Mouse (Mus musculus): ENCODE data around the gene Zfp648.

Zfp648 gene

DNA sequence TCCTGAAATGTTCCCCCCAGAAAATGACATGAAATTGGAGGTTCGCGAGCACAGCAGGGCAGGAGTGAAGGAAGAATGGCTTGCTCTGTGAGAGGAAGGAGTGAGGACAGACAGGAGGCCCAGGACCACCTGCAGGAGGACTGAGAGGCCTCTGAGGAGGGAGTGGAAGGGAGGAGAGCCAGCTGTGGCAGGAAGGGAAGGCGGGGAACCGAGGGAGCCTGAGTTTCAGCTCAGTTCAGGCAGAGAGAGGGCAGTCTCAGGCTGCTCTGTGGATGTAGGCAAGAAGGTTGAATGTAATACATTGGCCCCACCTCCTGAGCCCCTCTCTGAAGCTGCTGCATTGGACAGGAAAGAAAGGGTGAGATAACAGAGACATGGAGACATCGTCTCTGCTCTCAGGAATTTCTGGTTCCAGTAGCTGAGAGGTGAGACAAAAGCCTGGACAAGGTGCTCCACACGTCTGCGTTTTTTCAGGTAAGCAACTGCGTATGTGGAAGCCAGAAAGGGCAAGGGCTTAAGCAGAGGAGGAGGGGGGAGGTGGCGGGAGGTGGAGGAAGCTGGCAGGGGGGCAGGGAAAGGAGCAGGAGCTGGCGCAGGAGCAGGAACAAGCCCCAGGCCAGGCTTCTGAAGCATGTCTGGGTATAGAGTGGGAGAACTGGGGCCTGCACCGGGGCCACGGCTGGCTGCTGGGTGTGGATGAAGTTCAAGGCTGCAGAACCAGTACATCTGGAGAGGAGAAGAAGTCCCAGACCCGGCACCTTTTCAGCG lies at the start of gene Zfp648:
Zfp648 (plus strand) TSS at position 233 of the 768 bp plus-strand sequence.
- no peak for DNase-seq (ENCODE audit: low spot score in 2 of 2)

GRCm38 (mm10) chr1:154152539-154152938 lies 48.4 kb upstream of the Zfp648 start:
- no peak for DNase-seq (ENCODE audit: low spot score in 2 of 2)

DNA sequence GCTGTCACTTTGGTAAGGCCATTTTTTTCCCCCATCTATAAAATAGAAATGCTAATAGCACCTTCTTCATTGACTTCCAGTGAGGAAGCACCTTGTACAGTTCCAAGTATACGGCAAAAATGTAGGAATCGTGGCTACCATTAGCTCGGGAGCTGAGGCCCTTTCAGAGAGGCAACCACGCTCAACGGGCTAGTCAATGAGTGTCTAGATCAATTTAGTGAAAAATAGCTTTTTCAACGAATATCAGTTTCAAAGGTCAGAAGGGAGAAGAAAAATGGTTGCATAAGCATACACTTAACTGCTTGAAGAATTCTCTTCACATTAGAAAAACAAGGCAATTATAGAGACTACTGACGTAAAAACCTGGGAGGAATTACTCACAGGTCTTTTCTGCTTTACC lies 47.2 kb upstream of the Zfp648 start:
- no peak for DNase-seq (ENCODE audit: low spot score in 2 of 2)

- no peak for DNase-seq (ENCODE audit: low spot score in 2 of 2)
Measured at GRCm38 (mm10) chr1:154156177-154157062, 44.6 kb upstream of the Zfp648 start.

- DNase-seq (ENCODE audit: low spot score in 2 of 2) = no peak
Measured at GRCm38 (mm10) chr1:154157131-154157530, 43.9 kb upstream of the Zfp648 start.

GRCm38 (mm10) chr1:154167696-154168095 lies 33.3 kb upstream of the Zfp648 start:
- no peak for DNase-seq (ENCODE audit: low spot score in 2 of 2)

- no peak for DNase-seq (ENCODE audit: low spot score in 2 of 2)
Measured at GRCm38 (mm10) chr1:154175334-154175733, 25.7 kb upstream of the Zfp648 start.

- DNase-seq (ENCODE audit: low spot score in 2 of 2) = no peak
Measured at GRCm38 (mm10) chr1:154177781-154178180, 23.2 kb upstream of the Zfp648 start.

DNA sequence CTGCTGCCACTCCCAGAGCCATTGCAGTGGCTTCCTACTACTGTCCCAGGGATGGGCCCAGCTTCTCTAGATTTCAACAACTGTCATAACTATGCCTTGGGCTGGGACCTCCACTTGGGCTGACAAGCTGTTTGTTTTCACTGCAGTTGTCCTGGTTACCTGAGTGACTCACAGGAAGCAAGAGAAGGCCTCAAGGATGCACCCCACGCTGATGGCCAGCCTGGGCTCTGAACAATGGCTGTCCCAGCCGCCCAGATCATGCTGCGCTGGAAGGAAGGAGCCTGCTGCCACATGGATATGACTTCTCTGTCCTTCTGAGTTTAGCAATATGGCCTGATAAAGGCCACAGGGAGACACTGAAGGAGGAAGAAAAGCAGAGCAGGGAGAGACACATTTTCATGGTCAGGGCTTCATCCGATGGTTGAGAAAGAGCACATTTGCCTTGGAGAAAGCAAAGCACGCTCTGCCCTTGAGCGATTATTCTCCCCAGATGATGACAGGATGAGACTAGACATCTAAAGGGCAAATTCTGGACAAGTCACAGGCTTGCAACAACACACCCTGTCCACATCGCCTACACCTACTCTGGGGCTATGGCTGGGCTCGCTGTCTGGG lies 22.3 kb upstream of the Zfp648 start:
- DNase-seq (ENCODE audit: low spot score in 2 of 2) = no peak

DNA sequence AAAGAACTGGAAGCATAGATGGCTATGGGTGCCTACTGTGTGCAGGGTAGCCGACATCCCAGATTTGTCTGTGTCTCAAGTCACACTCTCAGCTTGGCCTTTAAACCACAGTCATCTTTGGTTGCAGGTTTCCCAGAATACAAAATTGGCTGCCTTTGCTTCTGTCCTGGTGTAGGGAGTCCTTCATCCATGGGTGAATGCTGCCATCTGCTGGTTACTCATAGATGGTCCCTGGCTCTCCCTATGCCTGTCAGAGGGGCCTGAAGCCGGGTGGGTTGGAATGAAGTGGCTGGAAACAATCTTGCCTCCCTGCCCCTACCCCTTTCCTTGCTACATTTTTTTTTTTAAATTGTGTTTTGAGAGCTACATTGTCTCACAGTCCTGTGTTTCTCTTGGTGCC lies 20.0 kb upstream of the Zfp648 start:
- peak; percentile 55 to 80 for DNase-seq (ENCODE audit: low spot score in 2 of 2)

GRCm38 (mm10) chr1:154182396-154183076 lies 18.5 kb upstream of the Zfp648 start:
- DNase-seq (ENCODE audit: low spot score in 2 of 2) = no peak

DNA sequence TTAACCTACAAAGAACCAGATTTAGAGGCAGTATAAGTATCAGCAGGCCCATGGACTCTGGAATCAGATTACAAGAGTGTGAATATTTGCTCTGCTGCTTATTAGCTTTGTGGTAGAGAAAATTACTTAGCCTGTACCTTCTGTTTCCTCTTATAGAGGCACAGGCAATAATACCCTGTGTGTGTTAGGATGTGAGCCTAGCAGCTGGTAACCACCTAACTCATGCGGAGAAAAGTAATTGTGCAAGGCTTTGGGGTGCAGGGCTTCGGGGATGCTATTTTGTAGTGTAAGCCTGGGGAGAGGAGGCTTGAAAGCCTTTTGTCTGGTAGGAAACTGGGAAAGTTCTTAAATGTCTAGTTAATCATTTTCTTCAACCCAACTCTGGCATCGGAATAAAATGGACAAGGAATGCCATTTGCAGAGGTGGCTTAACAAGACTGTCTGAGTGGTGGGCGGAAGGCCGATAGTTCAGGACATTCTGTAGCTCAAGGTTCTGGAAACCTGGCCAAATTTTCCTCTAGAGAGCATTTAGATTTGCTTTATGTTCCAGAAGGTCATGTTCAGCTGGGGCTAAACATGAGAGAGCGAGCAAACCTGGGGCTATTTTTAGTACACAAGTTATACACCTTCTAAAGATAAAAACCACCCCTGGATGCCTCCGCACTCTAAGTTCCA lies 17.8 kb upstream of the Zfp648 start:
- no peak for DNase-seq (ENCODE audit: low spot score in 2 of 2)

- DNase-seq (ENCODE audit: low spot score in 2 of 2) = no peak
Measured at GRCm38 (mm10) chr1:154188229-154188628, 12.8 kb upstream of the Zfp648 start.

DNA sequence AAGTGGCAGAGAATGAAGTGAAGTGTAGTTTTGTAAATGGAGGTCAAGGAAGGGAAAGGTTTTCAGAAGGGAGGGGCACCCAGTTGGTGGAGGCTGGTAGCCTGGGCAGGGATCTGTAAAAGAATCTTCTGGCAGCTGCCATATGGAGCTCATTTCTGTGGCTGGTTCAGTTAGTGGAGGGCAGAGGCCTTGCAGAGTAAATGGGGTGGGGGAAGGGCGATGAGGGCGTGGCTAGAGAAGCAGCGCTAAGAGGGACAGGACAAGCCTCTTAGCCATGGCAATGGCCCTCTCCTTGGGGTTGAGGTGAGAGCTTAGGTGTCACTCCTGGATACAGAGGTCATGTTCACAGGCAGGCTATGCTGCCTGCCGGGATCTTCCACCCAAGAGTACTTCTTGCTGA lies 12.4 kb upstream of the Zfp648 start:
- no peak for DNase-seq (ENCODE audit: low spot score in 2 of 2)

- peak; percentile 32 to 39 for DNase-seq (ENCODE audit: low spot score in 2 of 2)
Measured at GRCm38 (mm10) chr1:154189842-154190530, 11.0 kb upstream of the Zfp648 start.

GRCm38 (mm10) chr1:154198896-154199295 lies 2.1 kb upstream of the Zfp648 start:
- DNase-seq (ENCODE audit: low spot score in 2 of 2) = no peak

DNA sequence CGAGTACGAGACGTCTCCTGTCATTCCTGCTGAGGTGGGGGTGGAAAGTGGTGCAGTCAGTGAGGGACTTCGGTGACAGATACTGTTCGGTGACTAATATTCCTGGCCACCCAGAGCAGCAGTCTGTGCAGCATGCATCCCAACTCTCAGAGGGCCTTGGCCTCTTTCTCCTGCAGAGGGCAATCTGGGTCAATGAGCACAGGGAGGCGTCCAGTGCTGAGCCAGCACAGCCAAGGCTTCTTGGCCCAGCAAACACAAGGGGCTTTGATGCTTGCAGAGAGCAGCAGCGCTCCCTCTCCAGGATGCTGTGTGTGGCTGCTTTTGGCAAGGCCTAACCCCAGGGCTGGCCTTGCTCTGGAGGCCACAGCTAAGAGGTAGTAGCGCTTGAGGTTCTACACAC lies 1.6 kb downstream of the Zfp648 start:
- peak in 1 of 2 experiments; percentile 26 for DNase-seq (ENCODE audit: low spot score in 2 of 2)

DNA sequence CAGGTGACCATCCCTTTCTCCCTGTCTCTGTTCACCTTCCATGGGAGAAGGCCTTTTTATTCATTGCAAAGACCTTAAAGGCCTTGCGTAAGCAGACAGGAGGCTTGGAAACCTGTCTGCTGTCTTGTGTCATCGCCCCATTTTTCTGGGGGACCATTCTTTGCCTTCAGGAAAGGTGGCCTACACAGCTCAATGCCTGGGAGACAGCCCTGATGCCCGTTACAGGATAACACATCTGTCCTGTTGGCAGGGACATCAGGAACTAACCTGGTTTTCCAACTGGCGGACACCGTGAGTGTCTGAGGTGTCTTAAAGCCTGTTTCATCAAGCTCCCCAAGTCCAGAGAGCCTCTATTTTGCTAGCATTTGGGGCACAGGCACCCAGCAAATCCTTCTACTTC lies 2.4 kb downstream of the Zfp648 start:
- no peak for DNase-seq (ENCODE audit: low spot score in 2 of 2)

DNA sequence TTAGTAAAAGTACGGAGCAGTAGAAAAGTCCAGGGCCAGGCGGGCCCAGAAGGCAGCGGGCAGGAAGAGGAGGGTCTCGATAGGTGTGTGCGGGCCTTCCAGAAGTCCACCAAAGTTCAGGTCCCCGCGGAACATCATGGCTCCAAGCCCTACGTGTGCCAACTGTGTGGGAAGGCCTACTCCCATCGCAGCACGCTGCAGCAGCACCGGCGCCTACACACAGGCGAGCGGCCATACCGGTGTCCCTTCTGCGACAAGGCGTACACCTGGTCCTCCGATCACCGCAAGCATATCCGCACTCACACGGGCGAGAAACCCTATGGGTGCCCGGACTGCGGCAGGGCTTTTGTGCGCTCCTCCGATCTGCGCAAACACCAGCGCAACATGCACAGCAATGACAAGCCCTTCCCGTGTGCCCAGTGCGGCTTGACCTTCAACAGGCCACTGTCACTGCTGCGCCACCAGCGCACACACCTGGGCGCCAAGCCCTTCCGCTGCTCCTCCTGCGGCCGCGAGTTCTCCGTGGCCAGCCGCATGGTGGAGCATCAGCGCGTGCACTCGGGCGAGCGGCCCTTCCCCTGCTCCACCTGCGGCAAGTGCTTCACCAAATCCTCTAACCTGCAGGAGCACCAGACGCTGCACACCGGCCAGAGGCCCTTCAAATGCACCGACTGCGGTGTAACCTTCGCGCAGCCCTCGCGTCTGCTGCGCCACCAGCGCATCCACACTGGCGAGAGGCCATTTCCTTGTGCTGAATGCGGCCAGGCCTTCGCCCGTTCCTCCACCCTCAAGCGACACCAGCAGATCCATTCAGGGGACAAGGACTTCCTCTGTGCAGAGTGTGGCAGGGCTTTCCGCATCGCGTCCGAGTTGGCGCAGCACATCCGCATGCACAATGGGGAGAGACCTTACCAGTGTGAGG lies 3.9 kb downstream of the Zfp648 start:
- peak in 1 of 2 experiments; percentile 19 for DNase-seq (ENCODE audit: low spot score in 2 of 2)

GRCm38 (mm10) chr1:154219991-154220390 lies 19.0 kb downstream of the Zfp648 start:
- no peak for DNase-seq (ENCODE audit: low spot score in 2 of 2)

Measured in cerebellum, postnatal 4 days (tissue).